Mouse (Mus musculus) heart, postnatal 36 days (tissue): ENCODE data around the gene Dock9. TPM values are rescaled to one million over a fixed set of nuclear protein-coding genes. Genes with fewer than 3 reads are reported as not detected.

ENCODE experiments used
- DNase-seq, 2 experiments: peaks; one replicate each; pipeline ENCODE4 v3.0.0; 2021 to 2022
- intact Hi-C: fragments of 180-260 bp; cut with DNase I; formaldehyde crosslinking; loops from one replicate; pipeline ENCODE4 v1.15.1; 2025
- total RNA-seq, 2 experiments: library from RNA; stranded (reverse); gene quantifications; 2 replicates each; pipeline ENCODE4 v1.2.3; 2021

The Dock9 gene
- total RNA-seq, 2 experiments from 2014 or later = 28.6 to 36.5 TPM

- intact Hi-C loops = loop anchor here (5.0 kb wide), 1 partner anchor 93 kb away; no protein-coding TSS in a partner anchor
- DNase-seq = no peak
These were observed 2.1 kb downstream of the Dock9 start for GRCm38 (mm10) chr14:121795536-121795935.

- no peak for DNase-seq
- intact Hi-C loops = no loop called here
These were observed 4.0 kb downstream of the Dock9 start for GRCm38 (mm10) chr14:121793639-121794038.

GRCm38 (mm10) chr14:121791935-121792334 lies 5.7 kb downstream of the Dock9 start:
- DNase-seq = no peak
- intact Hi-C loops = no loop called here

GRCm38 (mm10) chr14:121791112-121791511 lies 6.5 kb downstream of the Dock9 start:
- intact Hi-C loops = no loop called here
- DNase-seq = no peak

- no peak for DNase-seq
- intact Hi-C loops = no loop called here
These were observed 8.4 kb downstream of the Dock9 start for GRCm38 (mm10) chr14:121789273-121789672.

- intact Hi-C loops = no loop called here
These were observed 9.2 kb downstream of the Dock9 start for GRCm38 (mm10) chr14:121788451-121788850.

GRCm38 (mm10) chr14:121787430-121787829 lies 10.2 kb downstream of the Dock9 start:
- intact Hi-C loops = no loop called here
- no peak for DNase-seq

More at GRCm38 (mm10) chr14:121788451-121788850, 9.2 kb downstream of the Dock9 start:
- no peak for DNase-seq

GRCm38 (mm10) chr14:121786900-121787299 lies 10.7 kb downstream of the Dock9 start:
- intact Hi-C loops = no loop called here
- DNase-seq = no peak

- intact Hi-C loops = no loop called here
- DNase-seq = no peak
These were observed 12.2 kb downstream of the Dock9 start for GRCm38 (mm10) chr14:121785394-121785793.

- DNase-seq = peak in 1 of 2 experiments; percentile 40
- intact Hi-C loops = loop anchor here (2.0 kb wide), 1 partner anchor 16 kb away; the partner anchor contains the start of gene Dock9
These were observed 16.6 kb downstream of the Dock9 start for GRCm38 (mm10) chr14:121780942-121781531.

GRCm38 (mm10) chr14:121780144-121780913 lies 17.3 kb downstream of the Dock9 start:
- intact Hi-C loops = loop anchor here (2.0 kb wide), 1 partner anchor 16 kb away; the partner anchor contains the start of gene Dock9
- DNase-seq = no peak

GRCm38 (mm10) chr14:121779620-121780019 lies 18.0 kb downstream of the Dock9 start:
- intact Hi-C loops = loop anchor here (2.0 kb wide), 1 partner anchor 17 kb away; the partner anchor contains the start of gene Dock9
- DNase-seq = no peak

- DNase-seq = no peak
- intact Hi-C loops = no loop called here
These were observed 20.3 kb downstream of the Dock9 start for GRCm38 (mm10) chr14:121777279-121777831.

GRCm38 (mm10) chr14:121776749-121777148 lies 20.9 kb downstream of the Dock9 start:
- DNase-seq = no peak
- intact Hi-C loops = no loop called here

- intact Hi-C loops = no loop called here
- DNase-seq = no peak
These were observed 35.6 kb downstream of the Dock9 start for GRCm38 (mm10) chr14:121762021-121762452.

GRCm38 (mm10) chr14:121760403-121760802 lies 37.2 kb downstream of the Dock9 start:
- intact Hi-C loops = no loop called here

GRCm38 (mm10) chr14:121754110-121754509 lies 43.5 kb downstream of the Dock9 start:
- no peak for DNase-seq

More at GRCm38 (mm10) chr14:121760403-121760802, 37.2 kb downstream of the Dock9 start:
- DNase-seq = no peak

GRCm38 (mm10) chr14:121752686-121753426 lies 44.8 kb downstream of the Dock9 start:
- no peak for DNase-seq
- intact Hi-C loops = loop anchor here (2.0 to 5.0 kb wide), 5 partner anchors 41 to 164 kb away; no protein-coding TSS in a partner anchor

More at GRCm38 (mm10) chr14:121754110-121754509, 43.5 kb downstream of the Dock9 start:
- intact Hi-C loops = loop anchor here (5.0 kb wide), 4 partner anchors 42 to 122 kb away; no protein-coding TSS in a partner anchor

- no peak for DNase-seq
- intact Hi-C loops = loop anchor here (5.0 kb wide), 4 partner anchors 37 to 117 kb away; no protein-coding TSS in a partner anchor
These were observed 48.0 kb downstream of the Dock9 start for GRCm38 (mm10) chr14:121749606-121750005.

GRCm38 (mm10) chr14:121749084-121749483 lies 48.6 kb downstream of the Dock9 start:
- DNase-seq = no peak
- intact Hi-C loops = no loop called here
